7 mouse cellular contexts compared by ENCODE assay signal in genomic region chr3:136325783-136326182, GRCm38 (mm10). TPM values are rescaled to one million over a fixed set of nuclear protein-coding genes. Genes with fewer than 3 reads are reported as not detected.
DNase-seq lines count a peak whose midpoint lies in the region; ATAC-seq and TF ChIP-seq lines count a peak whose summit lies in the region.

TSS of gene Bank1 (minus strand) at chr3:136326066.

- H3K27ac ChIP-seq in forebrain, embryonic 14.5 days (ENCODE audit: low read depth, low read length): no peak within 1 kb of the TSS
- no peak within 1 kb of the TSS for H3K27ac ChIP-seq in embryonic facial prominence, embryonic 10.5 days (replicated peaks)

- no peaks in the 10 kb centered on the region for H3K27me3 ChIP-seq in forebrain, embryonic 14.5 days (replicated peaks; ENCODE audit: control insufficient read depth, insufficient read depth, low read length)
- no peaks in the 10 kb centered on the region for H3K27me3 ChIP-seq in embryonic facial prominence, embryonic 10.5 days (replicated peaks; ENCODE audit: low read depth, poor library complexity, severe bottlenecking)

- H3K4me2 ChIP-seq in forebrain, embryonic 14.5 days (ENCODE audit: low read length): no peak within 1 kb of the TSS

- no peak for ATAC-seq in forebrain, embryonic 14.5 days

- H3K9ac ChIP-seq in forebrain, embryonic 14.5 days (ENCODE audit: low read length): no peak within 1 kb of the TSS

- TF ChIP-seq CTCF in lung, adult 2 months (IDR thresholded peaks at IDR 0.05; ENCODE audit: insufficient read depth, low read length): no peak

- H3K36me3 ChIP-seq in forebrain, embryonic 14.5 days (ENCODE audit: control insufficient read depth, insufficient read depth, low read length): no peaks in the 10 kb centered on the region
- H3K36me3 ChIP-seq in embryonic facial prominence, embryonic 10.5 days (replicated peaks): no peaks in the 10 kb centered on the region

- H3K4me3 ChIP-seq in lung, adult 2 months (replicated peaks; ENCODE audit: extremely low read depth, low read depth, low read length): peak within 1 kb of the TSS; percentile 11
- no peak within 1 kb of the TSS for H3K4me3 ChIP-seq in forebrain, embryonic 14.5 days (ENCODE audit: low read depth, low read length)
- no peak within 1 kb of the TSS for H3K4me3 ChIP-seq in embryonic facial prominence, embryonic 10.5 days

- no peaks in the 10 kb centered on the region for H3K9me3 ChIP-seq in forebrain, embryonic 14.5 days (replicated peaks; ENCODE audit: control insufficient read depth, low read length)
- no peaks in the 10 kb centered on the region for H3K9me3 ChIP-seq in embryonic facial prominence, embryonic 10.5 days

- TF ChIP-seq POLR2A in lung, adult 2 months (IDR thresholded peaks at IDR 0.05; ENCODE audit: borderline replicate concordance, extremely low read depth, low read depth, low read length): no peak

- 52% methylated on average over 5 of the region's 5 CpGs for WGBS in lung, adult 2 months
- WGBS in forebrain, embryonic 14.5 days: 88% methylated on average over 5 of the region's 5 CpGs
- whole genome bisulfite sequencing in embryonic facial prominence, embryonic 10.5 days: 61% methylated on average over 5 of the region's 5 CpGs

- peak; percentile 20 for DNase-seq in urinary bladder, adult 2 months (ENCODE audit: low spot score)
- DNase-seq in urinary bladder, postnatal 25 days (ENCODE audit: low spot score): no peak
- DNase-seq in heart, adult 9 months (ENCODE audit: low spot score in 2 of 2): peak; percentile 33 to 78
- peak; percentile 10 for DNase-seq in lung, adult 2 months
- peak; percentile 53 to 64 for DNase-seq in spleen, postnatal 14 days (ENCODE audit: low spot score in 2 of 2)
- DNase-seq in forebrain, embryonic 14.5 days (ENCODE audit: low spot score): no peak
- DNase-seq in embryonic facial prominence, embryonic 10.5 days (ENCODE audit: low spot score): no peak

- no peaks in the 10 kb centered on the region for H3K4me1 ChIP-seq in lung, adult 2 months (ENCODE audit: control insufficient read depth, insufficient read depth, low read length)
- no peaks in the 10 kb centered on the region for H3K4me1 ChIP-seq in forebrain, embryonic 14.5 days (ENCODE audit: control insufficient read depth, insufficient read depth, low read length)
- H3K4me1 ChIP-seq in embryonic facial prominence, embryonic 10.5 days: no peaks in the 10 kb centered on the region

RNA-seq across cellular contexts. Expression of gene Bank1, which starts in this region (rescaled TPM):
- polyA plus RNA-seq in urinary bladder, adult 2 months (2012; rRNA removed): 1.8 and 2.3 TPM in 2 replicates
- 0.92 and 2.3 TPM in 2 replicates for polyA plus RNA-seq in lung, adult 2 months (2012; rRNA removed)
- 0.36 and 0.38 TPM in 2 replicates for polyA plus RNA-seq in forebrain, embryonic 14.5 days (2014; fragmentation: Nextera tagmentation; extraction: Ambion mirVana)
- polyA plus RNA-seq in embryonic facial prominence, embryonic 10.5 days (2016; fragmentation: Nextera tagmentation; extraction: Ambion mirVana): 0.05 and 0.31 TPM in 2 replicates

Comparison
In these comparisons a context has a peak if more than half of its experiments do, and no peak if none do; other contexts are left out.
1. DNase-seq: peak in urinary bladder, adult 2 months (single experiment), heart, adult 9 months (2 of 2), lung, adult 2 months (single experiment) and spleen, postnatal 14 days (2 of 2); none in urinary bladder, postnatal 25 days (single experiment), forebrain, embryonic 14.5 days (single experiment) and embryonic facial prominence, embryonic 10.5 days (single experiment).